Mouse (Mus musculus) thymus, adult 2 months (tissue): ENCODE results near the gene Igf2. TPM values are rescaled to one million over a fixed set of nuclear protein-coding genes. Genes with fewer than 3 reads are reported as not detected.

Experiments
- DNase-seq: peaks from one replicate; pipeline ENCODE4 v3.0.0; 2021
- H3K27ac ChIP-seq: fragments of 200-500 bp; 2 replicates; pipeline ENCODE4 v1.5.1; 2012; ENCODE audit warnings: low read length, control low read depth; ENCODE audit not compliant: control insufficient read depth, insufficient read depth
- H3K27me3 ChIP-seq: fragments of 200-500 bp; 2 replicates; pipeline ENCODE4 v1.6.1; 2012; ENCODE audit warnings: mild to moderate bottlenecking, low read length, moderate library complexity, mixed read lengths; ENCODE audit not compliant: control insufficient read depth, insufficient read depth
- H3K36me3 ChIP-seq: fragments of 200-500 bp; 2 replicates; pipeline ENCODE4 v1.6.1; 2012; ENCODE audit warnings: mild to moderate bottlenecking, low read length, moderate library complexity; ENCODE audit not compliant: control insufficient read depth, insufficient read depth
- H3K4me1 ChIP-seq: fragments of 200-500 bp; replicated peaks from 2 replicates; pipeline ENCODE4 v1.6.1; 2012; ENCODE audit warnings: low read length; ENCODE audit not compliant: control insufficient read depth, insufficient read depth
- H3K4me3 ChIP-seq: fragments of 200-500 bp; 2 replicates; pipeline ENCODE4 v1.5.1; 2012; ENCODE audit warnings: mild to moderate bottlenecking, low read length, control low read depth, moderate library complexity; ENCODE audit not compliant: control insufficient read depth, insufficient read depth
- CTCF ChIP-seq: fragments of 200-500 bp; IDR thresholded peaks from 2 replicates; pipeline ENCODE4 v1.5.1; 2012; ENCODE audit warnings: mild to moderate bottlenecking, control low read depth, low read length, moderate library complexity, borderline replicate concordance; ENCODE audit not compliant: control insufficient read depth, poor library complexity, insufficient read depth; ENCODE audit errors: extremely low read depth
- POLR2A ChIP-seq: fragments of 200-500 bp; IDR thresholded peaks from 2 replicates; pipeline ENCODE4 v1.6.1; 2012; ENCODE audit warnings: mild to moderate bottlenecking, low read length, control low read depth, moderate library complexity; ENCODE audit not compliant: control insufficient read depth, poor library complexity, insufficient read depth; ENCODE audit errors: extremely low read depth
- WGBS: fragments of 180-500 bp; shearing (Covaris S2); methylation state at CpG from one replicate; pipeline ENCODE4 v1.1.7; 2018; 5-methylcytosine and 5-hydroxymethylcytosine counted together
- polyA plus RNA-seq: library from polyadenylated mRNA; depleted of rRNA; stranded (reverse); fragments of >200 nt; gene quantifications from 2 replicates; pipeline ENCODE4 v1.2.3, GENCODE M21; 2012

The Igf2 gene
- polyA plus RNA-seq, 1 experiment = 13.8 TPM

DNA sequence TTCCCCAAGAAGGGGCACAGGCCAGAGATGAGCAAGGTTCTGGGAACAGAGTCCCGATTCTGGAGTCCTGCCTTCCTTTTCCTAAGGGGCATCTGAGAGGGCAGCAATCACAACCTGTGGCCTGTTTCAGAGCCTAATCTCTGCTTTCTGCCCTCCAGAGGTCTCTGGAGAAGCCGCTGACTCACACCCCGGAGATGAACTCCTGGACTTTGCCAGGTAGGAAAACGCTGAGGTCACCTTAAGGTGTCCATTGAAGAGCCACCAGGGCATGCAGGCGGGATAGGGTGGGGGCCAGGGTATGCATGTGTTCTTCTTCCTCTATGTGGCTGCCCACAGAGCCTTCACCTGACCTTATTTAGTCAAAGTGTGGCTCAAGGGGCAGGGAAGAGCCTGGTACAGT lies 1.3 kb downstream of the Igf2 start:
- WGBS = 69% methylated on average over 5 of the region's 5 CpGs
- Histone ChIP-seq H3K27ac (no peak overlapping the region), H3K4me1 (no peaks in the 10 kb centered on the region; the same call in 1 of the 2 replicates), H3K27me3 (peaks cover 17% of the 10 kb centered on the region), H3K36me3 (no peaks in the 10 kb centered on the region), H3K4me3 (no peak overlapping the region)
- DNase-seq = no peak
- TF ChIP-seq POLR2A = no peak
- no peak for TF ChIP-seq CTCF

DNA sequence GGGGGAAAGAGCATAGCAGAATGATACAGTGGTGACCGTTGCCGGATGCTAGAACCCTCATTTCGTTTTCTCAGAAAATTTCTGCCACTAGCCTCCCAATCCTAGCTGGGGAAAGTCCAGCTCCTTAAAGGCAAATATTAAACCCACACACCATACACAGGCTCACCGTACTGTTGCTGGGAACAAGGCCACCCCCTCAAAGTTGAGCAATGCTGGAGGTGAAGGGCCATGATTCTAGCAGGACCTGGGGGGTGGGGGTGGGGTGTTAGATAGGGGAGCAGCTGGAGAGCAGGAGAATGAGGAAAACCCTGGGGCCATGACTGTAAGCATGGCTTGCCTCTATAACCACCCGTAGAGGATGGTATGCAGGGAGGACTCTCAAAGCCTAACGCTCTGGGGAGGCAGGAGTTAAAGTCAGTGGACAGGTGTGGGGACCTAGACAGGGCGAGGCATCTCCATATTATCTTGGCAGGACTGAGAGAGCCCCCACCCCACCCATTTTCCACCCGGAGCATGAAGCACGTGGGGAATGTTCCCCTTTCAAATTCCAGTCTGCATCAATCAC lies 2.1 kb downstream of the Igf2 start:
- Histone ChIP-seq H3K4me3 (no peak overlapping the region), H3K36me3 (no peaks in the 10 kb centered on the region), H3K27ac (no peak overlapping the region), H3K27me3 (peaks cover 24% of the 10 kb centered on the region), H3K4me1 (no peaks in the 10 kb centered on the region; the same call in 1 of the 2 replicates)
- DNase-seq = no peak
- TF ChIP-seq POLR2A (no peak), CTCF (no peak)
- WGBS = 19% methylated on average over 9 of the region's 9 CpGs

DNA sequence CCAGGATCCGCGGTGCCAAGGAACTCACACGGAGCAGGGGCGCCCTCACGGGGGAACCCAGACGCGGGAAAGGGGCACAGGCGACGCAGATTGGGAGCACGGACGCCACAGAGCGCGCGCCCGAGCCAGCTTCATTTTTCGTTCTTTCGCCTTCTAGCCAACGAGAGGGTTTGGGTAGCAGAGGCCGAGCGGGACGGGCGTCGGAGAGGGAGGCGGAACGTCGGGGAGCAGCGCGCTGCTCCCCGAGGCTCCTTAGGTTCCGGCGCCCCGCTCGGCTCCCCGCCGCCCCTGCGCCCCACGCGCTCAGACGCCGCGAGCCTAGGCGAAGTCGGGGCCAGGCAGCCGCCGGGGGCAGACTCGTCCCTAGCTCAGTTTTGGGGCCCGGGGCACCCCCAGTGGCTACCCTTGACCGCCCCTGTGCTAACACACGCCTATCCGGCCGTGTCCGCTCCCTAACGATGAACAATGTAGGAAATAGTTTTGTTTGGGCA lies 2.6 kb downstream of the Igf2 start:
- no peaks in the 10 kb centered on the region; the same call in 1 of the 2 replicates for H3K4me1 ChIP-seq
- peaks cover 28% of the 10 kb centered on the region for H3K27me3 ChIP-seq
- no peak overlapping the region for H3K4me3 ChIP-seq
- H3K27ac ChIP-seq = no peak overlapping the region
- 4% methylated on average over 52 of the region's 53 CpGs for WGBS
- TF ChIP-seq CTCF (no peak), POLR2A (no peak)
- no peak for DNase-seq
- H3K36me3 ChIP-seq = no peaks in the 10 kb centered on the region

DNA sequence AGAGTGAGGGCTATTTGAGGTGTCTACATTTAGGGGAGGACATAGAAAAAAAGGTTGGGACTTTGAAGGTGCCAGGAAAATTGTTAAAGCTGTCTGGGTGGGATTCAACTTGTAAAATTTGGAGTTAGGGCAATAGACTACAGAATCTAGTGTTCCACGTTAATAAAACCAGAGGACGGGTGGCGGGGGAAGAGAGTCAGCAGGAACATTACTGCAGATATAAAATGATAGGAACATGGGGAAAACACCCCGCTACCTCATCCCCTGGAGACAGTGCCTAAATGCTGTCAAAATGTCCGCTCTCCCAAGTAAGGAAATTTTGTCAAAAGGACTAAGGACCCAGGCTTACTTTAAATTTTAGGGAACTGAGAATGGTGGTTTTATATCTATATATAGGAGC lies 3.5 kb downstream of the Igf2 start:
- peaks cover 36% of the 10 kb centered on the region for H3K27me3 ChIP-seq
- H3K4me3 ChIP-seq = no peak overlapping the region
- TF ChIP-seq POLR2A = no peak
- TF ChIP-seq CTCF = no peak
- DNase-seq = no peak
- WGBS = 42% methylated on average over 5 of the region's 5 CpGs
- H3K27ac ChIP-seq = no peak overlapping the region
- no peaks in the 10 kb centered on the region for H3K36me3 ChIP-seq
- no peaks in the 10 kb centered on the region; the same call in none of the 2 replicates for H3K4me1 ChIP-seq

- no peak for TF ChIP-seq POLR2A
- no peak for TF ChIP-seq CTCF
- Histone ChIP-seq H3K36me3 (no peaks in the 10 kb centered on the region), H3K27ac (no peak overlapping the region), H3K4me1 (no peaks in the 10 kb centered on the region; the same call in none of the 2 replicates), H3K4me3 (no peak overlapping the region), H3K27me3 (peaks cover 40% of the 10 kb centered on the region)
- no peak for DNase-seq
These were observed 4.8 kb downstream of the Igf2 start for GRCm38 (mm10) chr7:142661811-142662210.

DNA sequence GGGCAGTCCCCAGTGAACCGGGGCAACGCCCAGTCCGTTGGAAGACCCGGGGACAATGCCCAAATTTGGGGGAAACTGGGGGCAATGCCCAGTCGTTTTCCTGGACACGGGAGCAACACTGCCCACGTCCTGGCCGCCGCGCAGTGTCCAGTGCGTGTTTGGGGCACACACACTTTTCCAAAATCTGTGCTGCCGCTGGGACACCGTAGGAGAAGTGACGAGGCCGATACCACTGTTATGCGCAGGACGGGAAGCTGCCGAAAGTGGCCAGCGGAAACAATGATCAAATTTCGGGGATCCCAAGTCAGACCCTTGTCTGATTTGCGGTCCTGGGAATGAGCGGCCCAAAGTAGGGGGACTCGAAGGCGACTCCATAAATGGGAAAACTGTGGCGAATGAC lies 5.6 kb downstream of the Igf2 start:
- no peaks in the 10 kb centered on the region; the same call in none of the 2 replicates for H3K4me1 ChIP-seq
- no peaks in the 10 kb centered on the region for H3K36me3 ChIP-seq
- 7% methylated on average over 25 of the region's 25 CpGs for WGBS
- H3K27me3 ChIP-seq = peaks cover 40% of the 10 kb centered on the region
- no peak overlapping the region for H3K27ac ChIP-seq
- TF ChIP-seq CTCF = no peak
- no peak for TF ChIP-seq POLR2A
- no peak for DNase-seq
- no peak overlapping the region for H3K4me3 ChIP-seq

DNA sequence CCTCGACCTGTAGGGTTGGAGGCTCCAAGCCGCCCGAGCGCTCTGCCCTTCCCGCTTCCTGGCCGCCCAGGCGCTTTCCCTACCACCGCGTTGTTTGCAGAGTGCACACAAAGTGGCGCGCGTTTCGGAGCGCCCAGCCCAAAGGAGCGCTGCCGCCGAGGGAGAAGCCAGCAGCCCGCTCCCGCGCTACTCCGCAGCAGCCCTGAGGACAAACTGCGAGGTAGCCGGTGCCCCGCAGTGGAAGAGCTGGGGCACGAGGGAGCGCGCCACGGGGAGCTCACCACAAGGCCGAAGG lies 6.0 kb downstream of the Igf2 start:
- peaks cover 40% of the 10 kb centered on the region for H3K27me3 ChIP-seq
- 2% methylated on average over 29 of the region's 29 CpGs for WGBS
- H3K4me3 ChIP-seq = no peak overlapping the region
- no peaks in the 10 kb centered on the region for H3K36me3 ChIP-seq
- no peak for DNase-seq
- no peak overlapping the region for H3K27ac ChIP-seq
- TF ChIP-seq POLR2A = no peak
- TF ChIP-seq CTCF = no peak
- H3K4me1 ChIP-seq = no peaks in the 10 kb centered on the region; the same call in none of the 2 replicates
